Mouse (Mus musculus) intestine, embryonic 14.5 days (tissue): ENCODE results near the gene Scnn1a. TPM values are rescaled to one million over a fixed set of nuclear protein-coding genes. Genes with fewer than 3 reads are reported as not detected.

Source experiments
- ATAC-seq: fragments of 200-750 bp; cut with Nextera tagmentation; replicated peaks from 2 replicates; pipeline ENCODE4 v1.8.0; 2017; ENCODE audit warnings: low read depth, moderate number of reproducible peaks, moderate TSS enrichment, moderate library complexity; ENCODE audit not compliant: low FRiP score, low TSS enrichment
- DNase-seq: peaks from one replicate; pipeline ENCODE4 v3.0.0-alpha.2; 2018; ENCODE audit warnings: low spot score
- H3K27ac ChIP-seq: fragments of 300-500 bp; sonication (generic); 2 replicates; pipeline ENCODE4 v1.5.1; 2014; ENCODE audit warnings: low read depth, mild to moderate bottlenecking, control low read depth
- H3K27me3 ChIP-seq: fragments of 300-500 bp; sonication (generic); replicated peaks from 2 replicates; pipeline ENCODE4 v1.6.1; 2014; ENCODE audit warnings: low read length, control low read depth; ENCODE audit not compliant: control insufficient read depth, insufficient read depth
- H3K36me3 ChIP-seq: fragments of 300-500 bp; sonication (generic); 2 replicates; pipeline ENCODE4 v1.6.1; 2014; ENCODE audit warnings: low read length, control low read depth; ENCODE audit not compliant: control insufficient read depth, insufficient read depth
- H3K4me1 ChIP-seq: fragments of 300-500 bp; sonication (generic); replicated peaks from 2 replicates; pipeline ENCODE4 v1.6.1; 2014; ENCODE audit warnings: low read length, control low read depth, mixed read lengths; ENCODE audit not compliant: control insufficient read depth, insufficient read depth
- H3K4me2 ChIP-seq: fragments of 300-500 bp; sonication (generic); 2 replicates; pipeline ENCODE4 v1.6.1; 2014; ENCODE audit warnings: low read length
- H3K4me3 ChIP-seq: fragments of 300-500 bp; sonication (generic); 2 replicates; pipeline ENCODE4 v1.5.1; 2014; ENCODE audit warnings: low read depth, low read length, control low read depth, mixed read lengths
- H3K9ac ChIP-seq: fragments of 300-500 bp; sonication (generic); 2 replicates; pipeline ENCODE4 v1.6.1; 2014; ENCODE audit warnings: mild to moderate bottlenecking, low read length
- H3K9me3 ChIP-seq: fragments of 300-500 bp; sonication (generic); 2 replicates; pipeline ENCODE4 v1.6.1; 2016; ENCODE audit warnings: low read length, control low read depth; ENCODE audit not compliant: control insufficient read depth
- WGBS: fragments of 180-500 bp; shearing (Covaris S2); extraction: QIAGEN DNeasy Blood & Tissue Kit; methylation state at CpG from one replicate; pipeline ENCODE4 v1.1.7; 2014; 5-methylcytosine and 5-hydroxymethylcytosine counted together
- polyA plus RNA-seq: library from polyadenylated mRNA; unstranded; fragments of >200 nt; fragmentation: Nextera tagmentation; extraction: Ambion mirVana; gene quantifications from 2 replicates; pipeline ENCODE4 v1.2.1, GENCODE M21; 2014

The Scnn1a gene
- polyA plus RNA-seq, 1 experiment from 2014 or later = 2.0 TPM

DNA sequence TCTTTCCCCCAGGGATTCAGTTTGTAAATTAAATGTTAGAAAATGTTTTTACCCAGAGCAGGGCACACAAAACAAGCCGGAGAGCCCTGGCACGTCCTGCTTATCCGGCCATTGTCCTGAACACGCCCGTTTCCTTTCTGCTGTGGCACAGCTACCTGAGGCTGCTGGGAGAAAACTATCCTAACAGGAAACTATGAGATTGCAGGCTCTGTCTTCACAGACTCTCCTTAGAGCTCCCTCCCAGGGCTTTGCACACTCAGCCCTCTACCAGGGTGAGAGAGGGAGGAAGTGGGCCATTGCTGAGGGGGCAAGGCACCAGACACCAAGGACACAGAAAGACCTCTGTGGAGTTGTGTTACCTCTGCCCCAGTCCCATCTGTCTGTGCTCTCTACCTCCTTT is 19.8 kb downstream of the Scnn1a start:
- no peaks in the 10 kb centered on the region for H3K36me3 ChIP-seq
- H3K9me3 ChIP-seq = no peaks in the 10 kb centered on the region
- WGBS = 90% methylated on average over 5 of the region's 5 CpGs
- no peak overlapping the region for H3K4me2 ChIP-seq
- no peak for ATAC-seq
- H3K27ac ChIP-seq = no peak overlapping the region
- no peaks in the 10 kb centered on the region for H3K27me3 ChIP-seq
- H3K9ac ChIP-seq = no peak overlapping the region
- DNase-seq = no peak
- H3K4me3 ChIP-seq = no peak overlapping the region
- peaks cover 7% of the 10 kb centered on the region; the same call in 1 of the 2 replicates for H3K4me1 ChIP-seq

DNA sequence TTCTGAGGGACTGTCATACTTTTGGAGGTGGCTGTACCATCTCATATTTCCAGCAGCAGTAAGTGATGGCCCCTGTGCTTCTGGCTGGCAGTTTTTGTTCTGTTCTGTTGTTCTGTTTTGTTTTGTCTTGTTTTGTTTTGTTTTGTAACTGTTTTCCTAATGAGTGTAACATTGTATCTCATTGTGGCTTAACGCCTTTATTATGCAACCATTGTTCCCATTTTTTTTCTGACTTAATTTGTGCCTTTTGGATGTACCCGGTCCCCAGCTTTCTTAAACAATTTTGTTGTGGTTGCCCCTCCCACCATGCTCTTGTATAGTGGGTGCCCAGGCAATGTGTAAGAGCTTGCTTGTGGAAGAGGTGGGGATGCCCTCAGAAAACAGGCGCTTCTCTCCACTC is 21.7 kb downstream of the Scnn1a start:
- Histone ChIP-seq H3K9ac (no peak overlapping the region), H3K27ac (no peak overlapping the region), H3K27me3 (no peaks in the 10 kb centered on the region), H3K4me2 (no peak overlapping the region), H3K4me1 (peaks cover 7% of the 10 kb centered on the region; the same call in 1 of the 2 replicates), H3K9me3 (no peaks in the 10 kb centered on the region), H3K36me3 (no peaks in the 10 kb centered on the region), H3K4me3 (no peak overlapping the region)
- no peak for DNase-seq
- 69% methylated on average over 3 of the region's 3 CpGs for WGBS
- ATAC-seq = no peak

GRCm38 (mm10) chr6:125344084-125344483 is 23.6 kb downstream of the Scnn1a start:
- DNase-seq (no peak), ATAC-seq (no peak)
- Histone ChIP-seq H3K9ac (no peak overlapping the region), H3K4me3 (no peak overlapping the region), H3K36me3 (no peaks in the 10 kb centered on the region), H3K27ac (no peak overlapping the region), H3K9me3 (no peaks in the 10 kb centered on the region), H3K4me2 (no peak overlapping the region), H3K4me1 (peaks cover 13% of the 10 kb centered on the region), H3K27me3 (no peaks in the 10 kb centered on the region)
- 29% methylated on average over 8 of the region's 8 CpGs for WGBS

GRCm38 (mm10) chr6:125344866-125345265 is 24.4 kb downstream of the Scnn1a start:
- no peak for DNase-seq
- no peak overlapping the region for H3K4me2 ChIP-seq
- H3K27ac ChIP-seq = no peak overlapping the region
- H3K4me1 ChIP-seq = peaks cover 15% of the 10 kb centered on the region
- no peak for ATAC-seq
- H3K27me3 ChIP-seq = no peaks in the 10 kb centered on the region
- WGBS = 65% methylated on average over 4 of the region's 4 CpGs
- H3K4me3 ChIP-seq = no peak overlapping the region
- no peaks in the 10 kb centered on the region for H3K36me3 ChIP-seq
- no peaks in the 10 kb centered on the region for H3K9me3 ChIP-seq
- no peak overlapping the region for H3K9ac ChIP-seq

- no peak overlapping the region for H3K4me2 ChIP-seq
- H3K9ac ChIP-seq = no peak overlapping the region
- H3K4me1 ChIP-seq = peaks cover 16% of the 10 kb centered on the region
- H3K9me3 ChIP-seq = no peaks in the 10 kb centered on the region
- H3K27ac ChIP-seq = no peak overlapping the region
- H3K36me3 ChIP-seq = no peaks in the 10 kb centered on the region
- WGBS = 34% methylated on average over 1 of the region's 1 CpGs
- DNase-seq (no peak), ATAC-seq (no peak)
- H3K27me3 ChIP-seq = no peaks in the 10 kb centered on the region
- no peak overlapping the region for H3K4me3 ChIP-seq
These were observed 25.2 kb downstream of the Scnn1a start for GRCm38 (mm10) chr6:125345625-125346024.

DNA sequence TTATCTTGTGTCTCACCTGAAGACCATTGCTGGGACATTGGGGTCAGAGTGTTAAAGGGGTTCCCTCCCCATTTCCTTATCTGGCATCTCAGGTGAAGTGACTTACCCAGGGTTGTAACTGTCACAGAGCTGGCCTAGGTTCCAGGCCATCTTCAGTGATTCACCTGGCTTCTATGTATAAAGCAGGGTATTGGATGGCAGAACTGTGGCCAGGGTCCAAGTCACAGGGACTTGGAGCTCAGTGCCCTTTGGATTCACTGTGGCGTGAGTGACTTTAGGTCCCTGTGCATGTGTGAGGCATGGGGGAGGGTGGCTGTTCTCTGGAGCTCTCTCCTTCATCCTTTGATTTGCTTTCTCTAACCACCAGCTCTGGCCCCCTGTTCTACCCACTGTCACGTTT is 25.6 kb downstream of the Scnn1a start:
- no peak overlapping the region for H3K4me3 ChIP-seq
- H3K36me3 ChIP-seq = no peaks in the 10 kb centered on the region
- 57% methylated on average over 2 of the region's 2 CpGs for WGBS
- H3K27ac ChIP-seq = no peak overlapping the region
- H3K4me2 ChIP-seq = no peak overlapping the region
- DNase-seq = no peak
- H3K27me3 ChIP-seq = no peaks in the 10 kb centered on the region
- ATAC-seq = no peak
- no peaks in the 10 kb centered on the region for H3K9me3 ChIP-seq
- peaks cover 20% of the 10 kb centered on the region for H3K4me1 ChIP-seq
- no peak overlapping the region for H3K9ac ChIP-seq

DNA sequence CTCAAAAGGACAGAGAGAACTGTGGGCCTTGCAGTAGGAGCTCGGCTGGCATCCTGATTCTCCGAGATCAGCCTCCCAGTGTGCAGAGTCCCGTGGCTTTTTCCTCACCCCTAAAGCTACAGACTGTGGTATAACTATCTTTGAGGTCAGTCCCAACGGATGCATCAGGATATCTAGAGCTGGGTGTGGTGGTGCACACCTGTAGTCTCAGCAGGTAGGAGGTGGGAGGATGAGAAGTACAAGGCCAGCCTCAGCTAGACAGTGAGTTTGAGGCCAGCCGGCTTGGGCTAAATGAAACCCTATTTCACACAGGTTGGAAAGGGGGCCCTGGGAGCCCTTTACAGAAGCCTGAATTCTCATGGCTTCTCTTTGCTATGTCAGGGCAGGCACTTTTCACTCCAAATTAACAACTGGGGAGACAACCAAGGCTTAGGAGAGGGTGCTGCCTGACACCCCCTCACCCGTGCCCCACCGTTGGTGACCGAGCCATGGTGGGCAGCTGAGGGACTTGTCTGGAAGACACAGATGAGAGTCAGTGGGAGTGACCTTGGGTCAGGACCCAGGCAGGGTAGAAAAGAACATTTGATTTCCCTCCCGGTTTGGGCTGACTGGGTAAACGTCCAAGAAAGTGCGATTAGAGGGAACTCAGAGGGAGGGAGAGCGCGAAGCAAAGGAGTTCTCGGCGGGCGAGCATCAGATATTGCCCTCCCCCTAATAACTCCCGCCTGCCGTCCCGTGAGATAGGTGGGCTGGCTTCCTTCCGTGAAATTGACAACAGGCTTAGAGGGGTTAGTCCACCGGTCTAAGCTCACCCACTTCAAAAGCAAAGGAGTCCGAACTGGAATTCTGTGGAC is 28.5 kb downstream of the Scnn1a start, which contains the start of gene Tnfrsf1a:
TSS of gene Tnfrsf1a (plus strand) at position 642 of the 854 bp plus-strand sequence.
- H3K36me3 ChIP-seq = 0 out of 2 replicates have a peak, but pooled peaks cover 2% of the 10 kb centered on the region
- H3K4me2 ChIP-seq = peak within 1 kb of the TSS; percentile 56
- 11% methylated on average over 22 of the region's 22 CpGs for WGBS
- DNase-seq (no peak), ATAC-seq (peak; percentile 21; the same call in 1 of the 2 replicates)
- no peaks in the 10 kb centered on the region for H3K27me3 ChIP-seq
- H3K4me1 ChIP-seq = peaks cover 46% of the 10 kb centered on the region
- peak within 1 kb of the TSS; percentile 74 for H3K4me3 ChIP-seq
- no peaks in the 10 kb centered on the region for H3K9me3 ChIP-seq
- peak within 1 kb of the TSS; percentile 56 for H3K9ac ChIP-seq
- peak within 1 kb of the TSS; percentile 33 for H3K27ac ChIP-seq

- ATAC-seq (peak; percentile 85), DNase-seq (peak; percentile 85)
- Histone ChIP-seq H3K4me3 (peak overlapping the region; percentile 74), H3K9me3 (no peaks in the 10 kb centered on the region), H3K27me3 (no peaks in the 10 kb centered on the region), H3K9ac (peak overlapping the region; percentile 56), H3K36me3 (0 out of 2 replicates have a peak, but pooled peaks cover 2% of the 10 kb centered on the region), H3K27ac (peak overlapping the region; percentile 33), H3K4me1 (peaks cover 48% of the 10 kb centered on the region), H3K4me2 (peak overlapping the region; percentile 56)
- WGBS = under 1% methylated on average over 27 of the region's 27 CpGs
These were observed 29.2 kb downstream of the Scnn1a start for GRCm38 (mm10) chr6:125349575-125350230.
